Mouse (Mus musculus) stomach, embryonic 15.5 days (tissue): ENCODE results near the gene Vti1a. TPM values are rescaled to one million over a fixed set of nuclear protein-coding genes. Genes with fewer than 3 reads are reported as not detected.
A peak's percentile ranks its signal among the peaks of the same experiment; 100 is the strongest.

ENCODE experiments used
- ATAC-seq: fragments of 200-750 bp; cut with Nextera tagmentation; 2 replicates; pipeline ENCODE4 v1.8.0; 2017; ENCODE audit warnings: low read depth, moderate number of reproducible peaks, moderate TSS enrichment; ENCODE audit not compliant: insufficient read depth, low FRiP score
- H3K27ac ChIP-seq: fragments of 300-500 bp; sonication (generic); 2 replicates; pipeline ENCODE4 v1.5.1; 2015; ENCODE audit warnings: mild to moderate bottlenecking, inconsistent platforms
- H3K27me3 ChIP-seq: fragments of 300-500 bp; sonication (generic); replicated peaks from 2 replicates; pipeline ENCODE4 v1.6.1; 2015; ENCODE audit warnings: inconsistent platforms
- H3K36me3 ChIP-seq: fragments of 300-500 bp; sonication (generic); 2 replicates; pipeline ENCODE4 v1.6.1; 2015; ENCODE audit warnings: inconsistent platforms
- H3K4me1 ChIP-seq: fragments of 300-500 bp; sonication (generic); 2 replicates; pipeline ENCODE4 v1.6.1; 2015; ENCODE audit warnings: inconsistent platforms
- H3K4me2 ChIP-seq: fragments of 300-500 bp; sonication (generic); 2 replicates; pipeline ENCODE4 v1.6.1; 2015; ENCODE audit warnings: mild to moderate bottlenecking, inconsistent platforms
- H3K4me3 ChIP-seq: fragments of 300-500 bp; sonication (generic); replicated peaks from 2 replicates; pipeline ENCODE4 v1.5.1; 2015; ENCODE audit warnings: inconsistent platforms
- H3K9ac ChIP-seq: fragments of 300-500 bp; sonication (generic); 2 replicates; pipeline ENCODE4 v1.6.1; 2015; ENCODE audit warnings: inconsistent platforms
- H3K9me3 ChIP-seq: fragments of 300-500 bp; sonication (generic); 2 replicates; pipeline ENCODE4 v1.6.1; 2016; ENCODE audit warnings: inconsistent platforms
- WGBS: fragments of 180-500 bp; shearing (Covaris S2); methylation state at CpG from one replicate; pipeline ENCODE4 v1.1.7; 2015; 5-methylcytosine and 5-hydroxymethylcytosine counted together
- polyA plus RNA-seq: library from polyadenylated mRNA; unstranded; fragments of >200 nt; fragmentation: Nextera tagmentation; extraction: Ambion mirVana; gene quantifications from 2 replicates; pipeline ENCODE4 v1.2.1, GENCODE M21; 2015

Gene Vti1a
- polyA plus RNA-seq, 1 experiment from 2014 or later, result 23.5 TPM

DNA sequence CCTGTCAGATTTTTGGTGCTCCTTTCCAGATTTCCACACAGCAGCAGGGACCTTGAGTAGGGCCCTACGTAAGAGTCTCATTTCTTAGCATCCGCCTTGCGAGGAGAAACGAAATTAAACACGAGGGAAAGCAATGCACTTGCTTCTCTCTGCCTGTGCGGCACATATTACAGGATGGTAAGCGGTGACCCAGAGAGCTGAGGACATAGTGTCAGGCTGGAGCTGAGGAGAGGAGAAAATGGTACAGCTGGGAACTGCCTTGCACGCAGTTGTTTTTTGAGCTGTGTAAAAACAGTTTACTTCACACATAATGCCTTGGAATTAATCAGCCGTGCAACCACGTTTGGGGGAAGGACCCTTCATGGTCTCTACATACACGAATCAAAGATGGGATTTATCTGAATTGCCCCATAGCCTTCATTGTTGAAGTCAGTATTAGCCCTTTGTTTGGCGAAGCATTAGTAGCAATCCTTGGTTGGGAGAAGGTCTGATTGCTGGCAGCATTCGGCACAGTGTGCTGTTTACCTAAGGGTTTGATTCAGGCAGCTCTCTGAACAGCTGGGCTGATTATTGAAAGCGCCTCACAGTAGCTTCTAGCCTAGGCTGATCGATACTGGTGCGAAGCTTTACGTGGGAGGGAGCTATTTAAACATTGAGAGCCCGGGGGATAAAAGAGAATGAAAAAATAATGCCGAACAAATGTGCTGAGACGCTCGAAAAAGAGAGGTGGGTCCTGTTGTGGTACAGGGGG is 153.4 kb downstream of the Vti1a start:
- peak overlapping the region; percentile 32 for H3K4me2 ChIP-seq
- no peak overlapping the region for H3K27ac ChIP-seq
- 0 out of 2 replicates have a peak overlapping the region, but pooled peaks have one; percentile 1 for H3K4me3 ChIP-seq
- H3K9ac ChIP-seq, result no peak overlapping the region
- H3K27me3 ChIP-seq, result no peaks in the 10 kb centered on the region
- ATAC-seq, result peak; percentile 56; the same call in 1 of the 2 replicates
- H3K36me3 ChIP-seq, result no peaks in the 10 kb centered on the region
- H3K9me3 ChIP-seq, result no peaks in the 10 kb centered on the region
- H3K4me1 ChIP-seq, result 0 out of 2 replicates have a peak, but pooled peaks cover 9% of the 10 kb centered on the region
- 43% methylated on average over 21 of the region's 21 CpGs for WGBS

DNA sequence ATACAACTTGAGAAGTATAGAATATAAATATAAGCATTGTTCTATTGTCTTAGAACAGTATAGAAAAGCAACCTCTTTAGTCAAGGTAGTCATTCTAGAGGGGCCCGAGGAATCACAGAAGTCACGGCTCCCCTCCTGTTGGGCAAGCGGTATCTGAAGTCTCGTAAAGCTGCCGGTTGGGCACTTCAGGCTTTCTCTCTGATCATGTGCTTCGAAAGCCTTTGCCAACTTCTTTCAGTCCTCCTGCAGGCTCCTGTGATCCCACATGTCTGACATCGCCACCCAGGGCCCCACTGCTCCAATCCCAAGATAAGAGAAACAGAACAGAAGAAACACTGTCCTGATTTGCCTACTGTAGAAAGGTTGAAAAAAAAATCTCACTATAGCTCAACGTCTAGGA is 156.5 kb downstream of the Vti1a start:
- 0 out of 2 replicates have a peak, but pooled peaks cover 9% of the 10 kb centered on the region for H3K4me1 ChIP-seq
- no peak overlapping the region for H3K4me3 ChIP-seq
- no peaks in the 10 kb centered on the region for H3K36me3 ChIP-seq
- H3K27me3 ChIP-seq, result no peaks in the 10 kb centered on the region
- H3K4me2 ChIP-seq, result no peak overlapping the region
- H3K9me3 ChIP-seq, result no peaks in the 10 kb centered on the region
- 82% methylated on average over 8 of the region's 8 CpGs for WGBS
- no peak overlapping the region for H3K9ac ChIP-seq
- ATAC-seq, result no peak
- H3K27ac ChIP-seq, result no peak overlapping the region

DNA sequence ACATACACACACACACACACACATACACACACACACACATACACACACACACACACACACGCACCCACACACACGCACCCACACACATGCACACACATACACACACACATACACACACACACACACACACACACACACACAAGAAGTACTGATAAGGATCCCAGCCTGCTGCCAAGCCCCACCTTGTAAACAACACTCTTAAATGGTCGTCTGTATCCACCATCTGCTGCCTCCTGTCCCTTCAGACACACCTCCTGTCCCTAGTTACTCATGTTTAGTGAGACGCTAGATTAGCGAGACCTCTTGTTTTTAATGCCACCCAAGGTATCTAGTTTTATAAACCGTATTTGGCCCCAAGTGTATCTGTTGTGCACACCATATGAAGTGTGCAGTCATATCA is 158.1 kb downstream of the Vti1a start:
- Histone ChIP-seq H3K27me3 (no peaks in the 10 kb centered on the region), H3K9ac (no peak overlapping the region), H3K4me2 (no peak overlapping the region), H3K36me3 (no peaks in the 10 kb centered on the region), H3K27ac (no peak overlapping the region), H3K4me1 (0 out of 2 replicates have a peak, but pooled peaks cover 4% of the 10 kb centered on the region), H3K9me3 (no peaks in the 10 kb centered on the region), H3K4me3 (no peak overlapping the region)
- no peak; the same call in 1 of the 2 replicates for ATAC-seq
- 76% methylated on average over 6 of the region's 6 CpGs for WGBS

DNA sequence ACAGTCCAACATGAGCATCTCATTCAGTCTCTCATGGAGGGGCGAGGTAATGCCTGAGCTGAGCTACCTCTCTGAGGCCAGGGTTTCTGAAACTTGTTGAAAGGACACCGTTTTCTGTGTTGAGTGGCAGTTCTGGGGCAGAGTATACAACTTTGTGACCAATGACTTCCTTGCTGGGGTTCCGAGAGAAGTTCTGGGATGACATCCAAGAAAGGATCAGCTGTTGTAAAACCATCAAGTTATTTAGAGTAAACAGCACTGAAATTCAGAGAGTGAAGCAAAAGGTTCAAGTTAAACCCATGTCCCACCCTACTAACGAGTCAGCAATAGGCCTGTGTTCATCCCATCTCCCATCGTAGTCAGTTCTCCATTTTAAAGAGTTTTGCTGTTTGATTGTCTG is 164.4 kb downstream of the Vti1a start:
- Histone ChIP-seq H3K27me3 (no peaks in the 10 kb centered on the region), H3K9me3 (no peaks in the 10 kb centered on the region), H3K4me3 (no peak overlapping the region), H3K4me2 (no peak overlapping the region), H3K9ac (no peak overlapping the region), H3K27ac (no peak overlapping the region), H3K36me3 (no peaks in the 10 kb centered on the region), H3K4me1 (no peaks in the 10 kb centered on the region)
- 67% methylated on average over 5 of the region's 5 CpGs for WGBS
- ATAC-seq, result no peak

DNA sequence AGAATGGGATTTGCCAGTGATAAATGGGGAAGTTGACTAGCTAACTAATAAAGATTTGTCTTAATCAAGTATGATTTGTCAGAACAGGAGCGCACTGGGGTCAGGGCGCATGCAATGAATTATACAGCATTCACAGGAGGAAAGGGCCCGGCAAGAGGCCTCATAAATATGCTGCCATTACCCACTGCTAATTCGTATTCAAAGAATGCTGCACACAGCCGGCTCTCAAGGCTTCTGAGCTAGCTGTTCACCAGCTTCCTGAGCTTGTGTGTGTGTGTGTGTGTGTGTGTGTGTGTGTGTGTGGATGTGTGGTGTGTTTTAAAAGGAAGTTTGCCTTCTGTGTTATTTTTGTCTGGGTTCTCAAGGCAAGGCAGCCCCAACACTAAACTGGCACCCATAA is 165.2 kb downstream of the Vti1a start:
- Histone ChIP-seq H3K9me3 (no peaks in the 10 kb centered on the region), H3K27ac (no peak overlapping the region), H3K4me3 (no peak overlapping the region), H3K27me3 (no peaks in the 10 kb centered on the region), H3K4me1 (no peaks in the 10 kb centered on the region; the same call in 1 of the 2 replicates), H3K36me3 (no peaks in the 10 kb centered on the region), H3K9ac (no peak overlapping the region), H3K4me2 (no peak overlapping the region)
- no peak for ATAC-seq
- WGBS, result 40% methylated on average over 5 of the region's 5 CpGs

DNA sequence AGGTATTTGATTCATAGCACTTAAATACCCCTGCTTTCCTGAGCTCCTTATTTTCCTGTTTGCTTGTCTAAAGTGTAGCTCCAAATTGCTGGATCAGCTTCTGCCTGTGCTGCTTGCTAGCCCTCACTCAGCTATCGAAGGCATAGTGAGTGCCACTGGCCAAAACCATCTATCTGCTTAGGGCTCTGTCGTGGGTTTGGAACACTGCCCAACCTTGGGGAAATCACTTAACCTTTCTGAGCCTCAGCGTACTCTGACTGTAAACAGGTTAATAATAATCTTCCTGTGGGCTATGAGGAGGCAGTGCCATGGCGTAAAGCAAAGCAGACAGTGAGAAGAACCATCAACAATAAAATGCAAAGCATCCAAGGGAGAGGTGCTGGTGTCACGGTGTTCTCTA is 167.4 kb downstream of the Vti1a start:
- H3K9ac ChIP-seq, result no peak overlapping the region
- no peaks in the 10 kb centered on the region; the same call in 1 of the 2 replicates for H3K4me1 ChIP-seq
- H3K4me3 ChIP-seq, result no peak overlapping the region
- H3K27me3 ChIP-seq, result no peaks in the 10 kb centered on the region
- no peaks in the 10 kb centered on the region for H3K9me3 ChIP-seq
- H3K4me2 ChIP-seq, result no peak overlapping the region
- H3K36me3 ChIP-seq, result no peaks in the 10 kb centered on the region
- no peak for ATAC-seq
- H3K27ac ChIP-seq, result no peak overlapping the region
- WGBS, result 35% methylated on average over 5 of the region's 5 CpGs

DNA sequence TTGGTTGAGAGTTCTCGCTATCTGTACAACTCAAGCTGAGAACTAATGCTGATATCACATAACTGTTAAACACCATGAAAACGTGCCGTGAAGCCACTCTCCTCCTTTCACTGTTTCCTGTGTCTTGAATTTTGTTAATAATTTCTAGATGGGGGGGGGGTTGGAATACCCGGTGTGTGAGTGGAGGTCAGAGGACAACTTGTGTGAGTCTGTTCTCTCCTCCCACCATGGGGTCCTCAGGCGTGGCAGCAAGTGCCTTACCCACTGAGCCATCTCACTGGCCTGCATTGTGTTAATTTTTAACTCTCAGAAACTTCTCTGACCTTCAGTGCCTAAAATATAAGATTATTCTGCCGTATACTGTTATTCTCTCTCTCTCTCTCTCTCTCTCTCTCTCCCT is 168.5 kb downstream of the Vti1a start:
- Histone ChIP-seq H3K27me3 (no peaks in the 10 kb centered on the region), H3K9ac (no peak overlapping the region), H3K9me3 (no peaks in the 10 kb centered on the region), H3K4me3 (no peak overlapping the region), H3K36me3 (no peaks in the 10 kb centered on the region), H3K27ac (peak overlapping the region; percentile 60; the same call in 1 of the 2 replicates), H3K4me2 (no peak overlapping the region), H3K4me1 (no peaks in the 10 kb centered on the region; the same call in 1 of the 2 replicates)
- WGBS, result 57% methylated on average over 6 of the region's 6 CpGs
- peak; percentile 76 for ATAC-seq

DNA sequence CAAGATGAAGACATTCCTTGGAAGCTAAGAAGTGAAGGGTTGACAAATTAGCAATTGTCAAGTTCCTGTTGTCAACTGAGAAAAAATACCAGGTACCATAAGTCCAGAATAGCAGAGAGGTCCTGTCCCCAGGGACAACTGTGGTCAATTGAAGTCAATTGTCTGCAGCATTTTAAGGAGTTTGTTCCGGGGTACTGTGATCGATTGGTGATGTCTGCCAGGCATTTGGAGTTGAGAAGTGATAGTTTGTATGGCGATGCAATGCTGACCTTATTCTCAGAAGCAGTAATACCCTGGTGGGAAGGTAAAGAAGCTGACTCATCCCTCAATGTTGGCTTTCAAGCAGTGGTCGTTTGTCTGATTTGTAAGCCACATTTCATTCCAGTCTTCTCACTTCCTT is 170.4 kb downstream of the Vti1a start:
- Histone ChIP-seq H3K4me3 (no peak overlapping the region), H3K27ac (no peak overlapping the region), H3K9ac (no peak overlapping the region), H3K4me1 (peaks cover 5% of the 10 kb centered on the region), H3K4me2 (no peak overlapping the region), H3K36me3 (no peaks in the 10 kb centered on the region), H3K9me3 (no peaks in the 10 kb centered on the region), H3K27me3 (no peaks in the 10 kb centered on the region)
- WGBS, result 64% methylated on average over 4 of the region's 4 CpGs
- ATAC-seq, result no peak

DNA sequence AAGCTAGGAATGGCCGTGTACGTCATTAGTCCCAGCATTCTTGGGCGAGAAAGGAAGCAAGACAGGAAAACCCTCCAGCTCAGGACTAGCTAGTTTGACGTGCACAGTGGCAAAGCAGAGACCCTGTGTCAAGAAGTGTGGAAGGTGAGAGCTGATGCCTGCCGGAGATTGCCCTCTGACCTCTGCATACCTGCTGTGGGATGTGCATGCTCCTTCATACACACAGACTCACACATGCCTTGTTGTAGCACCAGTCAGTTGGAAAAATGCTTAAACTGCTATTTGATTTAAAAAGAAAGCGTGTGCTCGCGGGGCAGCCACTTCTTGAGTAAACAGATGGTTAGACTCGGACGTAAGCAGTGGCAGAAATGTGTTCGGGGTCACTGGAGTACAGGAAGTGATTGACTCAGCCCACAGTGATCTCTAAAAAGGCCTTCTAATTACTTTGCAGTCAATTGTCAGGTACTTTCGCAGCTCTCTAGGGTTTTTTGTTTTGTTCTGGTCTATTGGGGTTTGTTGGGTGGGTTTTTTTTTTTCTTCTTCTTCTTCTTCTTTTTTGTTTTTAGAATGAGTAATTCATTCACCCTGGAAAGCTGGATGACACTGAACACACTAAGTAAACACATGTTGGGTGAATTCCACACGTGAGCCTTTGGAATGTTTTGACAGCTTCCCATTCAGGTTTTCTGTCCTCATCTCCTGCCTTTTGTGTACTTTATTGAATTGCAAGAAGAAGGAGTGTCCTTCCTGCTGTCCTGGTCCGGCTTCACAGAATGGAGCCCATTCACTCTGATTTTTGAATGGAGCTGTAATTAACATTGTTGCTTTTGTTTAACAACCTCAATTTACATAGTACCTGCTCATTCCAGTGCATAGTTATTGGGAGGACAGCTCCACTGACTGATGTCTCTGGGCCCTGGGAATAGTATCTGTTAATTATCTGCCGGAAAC is 175.3 kb downstream of the Vti1a start:
- 35% methylated on average over 15 of the region's 15 CpGs for WGBS
- no peak overlapping the region for H3K4me3 ChIP-seq
- 0 out of 2 replicates have a peak overlapping the region, but pooled peaks have one; percentile 9 for H3K4me2 ChIP-seq
- H3K27me3 ChIP-seq, result no peaks in the 10 kb centered on the region
- ATAC-seq, result no peak
- no peak overlapping the region for H3K27ac ChIP-seq
- no peaks in the 10 kb centered on the region for H3K9me3 ChIP-seq
- no peak overlapping the region for H3K9ac ChIP-seq
- no peaks in the 10 kb centered on the region for H3K36me3 ChIP-seq
- peaks cover 5% of the 10 kb centered on the region; the same call in 1 of the 2 replicates for H3K4me1 ChIP-seq

DNA sequence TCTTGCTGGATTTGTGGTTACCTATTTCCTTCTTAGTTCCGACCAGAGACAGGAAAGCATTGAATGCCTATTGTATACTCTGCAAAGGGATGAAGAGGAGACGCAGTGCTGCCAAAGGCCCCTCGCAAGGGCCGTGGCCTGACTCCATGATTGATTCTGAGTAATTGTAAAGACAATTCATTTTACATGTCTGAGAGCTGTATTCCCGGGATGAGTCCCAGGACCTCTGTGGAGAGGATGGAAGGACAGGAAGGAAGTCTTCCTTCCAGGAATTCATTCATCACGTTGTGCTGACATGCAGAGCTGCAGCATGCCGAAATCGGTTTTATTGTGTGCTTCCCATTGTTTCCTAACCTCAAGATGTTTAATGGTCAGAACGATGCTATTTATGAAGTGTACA is 180.2 kb downstream of the Vti1a start:
- H3K4me1 ChIP-seq, result peaks cover 8% of the 10 kb centered on the region; the same call in 1 of the 2 replicates
- ATAC-seq, result no peak
- no peak overlapping the region for H3K4me3 ChIP-seq
- 36% methylated on average over 9 of the region's 9 CpGs for WGBS
- no peak overlapping the region for H3K9ac ChIP-seq
- H3K27me3 ChIP-seq, result no peaks in the 10 kb centered on the region
- no peaks in the 10 kb centered on the region for H3K36me3 ChIP-seq
- H3K27ac ChIP-seq, result no peak overlapping the region
- no peak overlapping the region for H3K4me2 ChIP-seq
- no peaks in the 10 kb centered on the region for H3K9me3 ChIP-seq

DNA sequence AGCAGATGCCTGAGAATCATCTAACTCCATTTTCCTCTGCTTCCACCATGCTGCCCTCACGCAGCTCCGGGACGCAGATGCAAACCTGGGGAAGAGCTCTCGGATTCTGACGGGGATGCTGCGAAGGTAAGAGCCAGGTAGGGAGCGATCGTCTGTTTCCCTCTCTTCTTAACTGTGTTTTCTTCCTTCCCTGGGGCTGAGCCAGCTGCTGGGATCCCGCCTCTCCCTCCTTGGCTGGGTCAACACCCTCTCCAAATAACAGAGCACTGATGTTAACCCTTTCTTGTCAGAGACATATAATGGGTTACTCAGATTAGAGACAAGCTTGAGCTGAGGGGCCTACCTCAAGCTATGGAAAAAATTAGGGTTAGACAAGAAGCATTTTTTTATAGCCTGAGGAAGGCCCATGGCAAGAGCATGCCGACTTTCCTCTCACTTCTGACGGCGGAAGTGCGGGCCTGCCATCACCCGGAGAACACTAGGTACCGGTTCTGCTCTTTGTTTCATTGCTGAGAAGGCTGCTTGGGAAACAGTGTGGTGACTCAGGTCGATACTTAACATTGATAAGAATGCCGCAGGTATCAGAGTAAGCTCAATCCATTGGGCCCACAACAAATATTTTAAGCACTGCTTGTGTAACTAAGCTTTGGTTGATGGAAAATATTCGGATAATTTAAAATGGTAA is 183.2 kb downstream of the Vti1a start:
- Histone ChIP-seq H3K9ac (no peak overlapping the region), H3K4me1 (peaks cover 17% of the 10 kb centered on the region; the same call in 1 of the 2 replicates), H3K27me3 (no peaks in the 10 kb centered on the region), H3K36me3 (no peaks in the 10 kb centered on the region), H3K4me3 (0 out of 2 replicates have a peak overlapping the region, but pooled peaks have one; percentile 12), H3K9me3 (no peaks in the 10 kb centered on the region), H3K27ac (no peak overlapping the region), H3K4me2 (peak overlapping the region; percentile 33; the same call in 1 of the 2 replicates)
- 53% methylated on average over 18 of the region's 18 CpGs for WGBS
- ATAC-seq, result no peak
